Mouse (Mus musculus): Measurements from ENCODE around the gene Glyatl3. TPM values are rescaled to one million over a fixed set of nuclear protein-coding genes. Genes with fewer than 3 reads are reported as not detected.
A peak's percentile ranks its signal among the peaks of the same experiment; 100 is the strongest.

Gene Glyatl3
- total and polyA plus RNA-seq, 3 experiments: not detected

- DNase-seq: no peak
- no peaks in the 10 kb centered on the region for H3K27me3 ChIP-seq (ENCODE audit: control insufficient read depth, insufficient read depth, low read length)
- WGBS: 6% methylated on average over 11 of the region's 11 CpGs
- no peak overlapping the region for H3K9ac ChIP-seq (ENCODE audit: low read depth, low read length)
- TF ChIP-seq EP300 (IDR thresholded peaks at IDR 0.05; ENCODE audit: insufficient read depth, low read depth, low read length) (no peak), POLR2A (IDR thresholded peaks at IDR 0.05; ENCODE audit: insufficient read depth, low read depth, low read length) (no peak), CTCF (IDR thresholded peaks at IDR 0.05) (no peak)
- H3K36me3 ChIP-seq (ENCODE audit: control insufficient read depth, insufficient read depth, low read length): no peaks in the 10 kb centered on the region
- intact Hi-C loops (cut with DNase I): no loop called here
- no peak overlapping the region for H3K4me3 ChIP-seq
- H3K4me1 ChIP-seq (ENCODE audit: control insufficient read depth, insufficient read depth, low read length): peaks cover 2% of the 10 kb centered on the region
- no peak overlapping the region for H3K27ac ChIP-seq
- H3K79me2 ChIP-seq (replicated peaks; ENCODE audit: control insufficient read depth, insufficient read depth, low read length): no peaks in the 10 kb centered on the region
These were observed 10.0 kb downstream of the Glyatl3 start for GRCm38 (mm10) chr17:40904056-40904597.

GRCm38 (mm10) chr17:40903345-40903744, 10.8 kb downstream of the Glyatl3 start:
- WGBS: 50% methylated on average over 4 of the region's 4 CpGs
- Histone ChIP-seq H3K4me3 (no peak overlapping the region), H3K4me1 (ENCODE audit: control insufficient read depth, insufficient read depth, low read length) (peaks cover 2% of the 10 kb centered on the region), H3K27ac (no peak overlapping the region), H3K9ac (ENCODE audit: low read depth, low read length) (no peak overlapping the region), H3K27me3 (ENCODE audit: control insufficient read depth, insufficient read depth, low read length) (no peaks in the 10 kb centered on the region), H3K36me3 (ENCODE audit: control insufficient read depth, insufficient read depth, low read length) (no peaks in the 10 kb centered on the region), H3K79me2 (replicated peaks; ENCODE audit: control insufficient read depth, insufficient read depth, low read length) (no peaks in the 10 kb centered on the region)
- no peak for DNase-seq
- intact Hi-C loops (cut with DNase I): no loop called here
- TF ChIP-seq EP300 (IDR thresholded peaks at IDR 0.05; ENCODE audit: insufficient read depth, low read depth, low read length) (no peak), POLR2A (IDR thresholded peaks at IDR 0.05; ENCODE audit: insufficient read depth, low read depth, low read length) (no peak), CTCF (IDR thresholded peaks at IDR 0.05) (no peak)

GRCm38 (mm10) chr17:40899783-40900363, 14.3 kb downstream of the Glyatl3 start:
- Histone ChIP-seq H3K27me3 (ENCODE audit: control insufficient read depth, insufficient read depth, low read length) (no peaks in the 10 kb centered on the region), H3K79me2 (replicated peaks; ENCODE audit: control insufficient read depth, insufficient read depth, low read length) (no peaks in the 10 kb centered on the region), H3K27ac (no peak overlapping the region), H3K9ac (ENCODE audit: low read depth, low read length) (no peak overlapping the region), H3K36me3 (ENCODE audit: control insufficient read depth, insufficient read depth, low read length) (no peaks in the 10 kb centered on the region), H3K4me1 (ENCODE audit: control insufficient read depth, insufficient read depth, low read length) (peaks cover 1% of the 10 kb centered on the region), H3K4me3 (no peak overlapping the region)
- intact Hi-C loops (cut with DNase I): no loop called here
- WGBS: 51% methylated on average over 4 of the region's 4 CpGs
- DNase-seq: no peak
- no peak for TF ChIP-seq POLR2A (IDR thresholded peaks at IDR 0.05; ENCODE audit: insufficient read depth, low read depth, low read length)

- WGBS: 62% methylated on average over 1 of the region's 1 CpGs
- no peaks in the 10 kb centered on the region for H3K27me3 ChIP-seq (ENCODE audit: control insufficient read depth, insufficient read depth, low read length)
- H3K79me2 ChIP-seq (replicated peaks; ENCODE audit: control insufficient read depth, insufficient read depth, low read length): no peaks in the 10 kb centered on the region
- no peaks in the 10 kb centered on the region for H3K4me1 ChIP-seq (ENCODE audit: control insufficient read depth, insufficient read depth, low read length)
- no peak overlapping the region for H3K9ac ChIP-seq (ENCODE audit: low read depth, low read length)
- intact Hi-C loops (cut with DNase I): loop anchor here (2.0 kb wide), 2 partner anchors 60 to 72 kb away; no protein-coding TSS in a partner anchor
- H3K36me3 ChIP-seq (ENCODE audit: control insufficient read depth, insufficient read depth, low read length): no peaks in the 10 kb centered on the region
- DNase-seq: no peak
- no peak for TF ChIP-seq EP300 (IDR thresholded peaks at IDR 0.05; ENCODE audit: insufficient read depth, low read depth, low read length)
- TF ChIP-seq CTCF (IDR thresholded peaks at IDR 0.05): peak; percentile 85
- no peak overlapping the region for H3K4me3 ChIP-seq
- no peak overlapping the region for H3K27ac ChIP-seq
These were observed 17.3 kb downstream of the Glyatl3 start for GRCm38 (mm10) chr17:40896863-40897262.

GRCm38 (mm10) chr17:40887849-40888536, 26.2 kb downstream of the Glyatl3 start:
- no peak overlapping the region for H3K9ac ChIP-seq (ENCODE audit: low read depth, low read length)
- TF ChIP-seq EP300 (IDR thresholded peaks at IDR 0.05; ENCODE audit: insufficient read depth, low read depth, low read length): no peak
- TF ChIP-seq CTCF (IDR thresholded peaks at IDR 0.05): no peak
- no peak for TF ChIP-seq POLR2A (IDR thresholded peaks at IDR 0.05; ENCODE audit: insufficient read depth, low read depth, low read length)
- no peaks in the 10 kb centered on the region for H3K79me2 ChIP-seq (replicated peaks; ENCODE audit: control insufficient read depth, insufficient read depth, low read length)
- intact Hi-C loops (cut with DNase I): no loop called here
- no peaks in the 10 kb centered on the region for H3K27me3 ChIP-seq (ENCODE audit: control insufficient read depth, insufficient read depth, low read length)
- H3K4me1 ChIP-seq (ENCODE audit: control insufficient read depth, insufficient read depth, low read length): no peaks in the 10 kb centered on the region
- H3K4me3 ChIP-seq: no peak overlapping the region
- 71% methylated on average over 4 of the region's 4 CpGs for WGBS
- H3K27ac ChIP-seq: no peak overlapping the region
- H3K36me3 ChIP-seq (ENCODE audit: control insufficient read depth, insufficient read depth, low read length): no peaks in the 10 kb centered on the region
- DNase-seq: no peak

- Histone ChIP-seq H3K4me1 (ENCODE audit: control insufficient read depth, insufficient read depth, low read length) (no peaks in the 10 kb centered on the region), H3K27ac (no peak overlapping the region), H3K79me2 (replicated peaks; ENCODE audit: control insufficient read depth, insufficient read depth, low read length) (no peaks in the 10 kb centered on the region), H3K9ac (ENCODE audit: low read depth, low read length) (no peak overlapping the region), H3K4me3 (no peak overlapping the region), H3K36me3 (ENCODE audit: control insufficient read depth, insufficient read depth, low read length) (no peaks in the 10 kb centered on the region), H3K27me3 (ENCODE audit: control insufficient read depth, insufficient read depth, low read length) (no peaks in the 10 kb centered on the region)
- no peak for DNase-seq
- 78% methylated on average over 4 of the region's 4 CpGs for WGBS
- no peak for TF ChIP-seq POLR2A (IDR thresholded peaks at IDR 0.05; ENCODE audit: insufficient read depth, low read depth, low read length)
- TF ChIP-seq CTCF (IDR thresholded peaks at IDR 0.05): no peak
- TF ChIP-seq EP300 (IDR thresholded peaks at IDR 0.05; ENCODE audit: insufficient read depth, low read depth, low read length): no peak
- intact Hi-C loops (cut with DNase I): no loop called here
These were observed 29.0 kb downstream of the Glyatl3 start for GRCm38 (mm10) chr17:40885155-40885554.
